Mouse (Mus musculus) bone marrow macrophage, adult 2 months (primary cell): Measurements from ENCODE around the gene Antxr2. TPM values are rescaled to one million over a fixed set of nuclear protein-coding genes. Genes with fewer than 3 reads are reported as not detected.

ENCODE experiments used
- H3K27ac ChIP-seq: 2 replicates; pipeline ENCODE4 v1.5.1; 2012; ENCODE audit warnings: low read depth, low read length; ENCODE audit not compliant: insufficient read depth
- H3K4me1 ChIP-seq: 2 replicates; pipeline ENCODE4 v1.6.1; 2012; ENCODE audit warnings: low read length; ENCODE audit not compliant: control insufficient read depth, insufficient read depth
- H3K4me3 ChIP-seq: 2 replicates; pipeline ENCODE4 v1.5.1; 2012; ENCODE audit warnings: mild to moderate bottlenecking, low read length, moderate library complexity; ENCODE audit not compliant: insufficient read depth
- CTCF ChIP-seq: IDR thresholded peaks from 2 replicates; pipeline ENCODE4 v1.5.1; 2012; ENCODE audit warnings: low read depth, mild to moderate bottlenecking, low read length, moderate library complexity
- POLR2A ChIP-seq: IDR thresholded peaks from 2 replicates; pipeline ENCODE4 v1.6.1; 2012; ENCODE audit warnings: mild to moderate bottlenecking, low read depth, low read length, borderline replicate concordance
- polyA plus RNA-seq: library from polyadenylated mRNA; stranded (reverse); fragments of >200 nt; gene quantifications from 2 replicates; pipeline ENCODE4 v1.2.4, GENCODE M21; 2012; ENCODE audit not compliant: missing spikeins, insufficient read depth, insufficient read length

Antxr2 gene
- polyA plus RNA-seq, 1 experiment, result 42.0 TPM

DNA sequence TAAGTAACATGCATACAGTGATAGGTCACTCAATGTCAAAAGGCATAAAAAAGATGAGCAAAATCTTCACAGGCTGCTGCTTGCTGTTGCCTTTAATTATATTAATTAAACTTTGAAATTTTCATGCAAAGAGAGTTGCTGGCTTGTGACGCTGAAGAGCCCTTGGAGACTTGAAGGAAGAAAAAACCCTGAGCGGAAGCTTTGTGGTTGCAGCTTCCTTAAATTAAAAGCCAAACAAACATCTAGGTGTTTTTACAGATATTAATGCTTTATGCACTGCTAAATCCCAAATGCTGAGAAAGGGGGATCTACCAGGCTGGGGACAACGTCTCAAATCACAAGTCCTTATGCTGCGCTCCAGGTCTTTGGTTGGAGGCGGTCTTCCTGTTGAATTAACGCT, 145.4 kb downstream of the Antxr2 start:
- no peak overlapping the region for H3K27ac ChIP-seq
- no peak overlapping the region for H3K4me3 ChIP-seq
- TF ChIP-seq POLR2A, result no peak
- peaks cover 6% of the 10 kb centered on the region for H3K4me1 ChIP-seq

DNA sequence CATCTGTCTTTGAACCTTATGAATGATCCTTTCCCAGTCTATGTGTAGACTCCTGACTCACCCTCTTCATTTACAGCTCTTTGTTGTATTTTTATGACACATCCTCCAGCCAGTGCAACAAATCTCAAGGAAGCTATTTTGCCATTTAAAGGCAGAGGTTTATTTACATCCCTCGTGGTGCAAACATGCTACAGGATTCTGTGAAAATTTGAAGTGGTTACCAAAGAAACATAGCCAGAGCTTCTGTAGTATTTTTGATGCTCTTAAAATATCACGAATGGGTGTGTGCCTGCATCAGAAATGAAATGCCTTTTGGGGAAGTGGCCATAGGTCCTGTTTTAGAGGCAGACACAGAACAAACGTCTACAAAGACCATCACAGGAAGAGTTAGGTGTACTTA, 146.7 kb downstream of the Antxr2 start:
- Histone ChIP-seq H3K4me3 (no peak overlapping the region), H3K27ac (no peak overlapping the region), H3K4me1 (peaks cover 12% of the 10 kb centered on the region)
- no peak for TF ChIP-seq POLR2A
- TF ChIP-seq CTCF, result no peak

DNA sequence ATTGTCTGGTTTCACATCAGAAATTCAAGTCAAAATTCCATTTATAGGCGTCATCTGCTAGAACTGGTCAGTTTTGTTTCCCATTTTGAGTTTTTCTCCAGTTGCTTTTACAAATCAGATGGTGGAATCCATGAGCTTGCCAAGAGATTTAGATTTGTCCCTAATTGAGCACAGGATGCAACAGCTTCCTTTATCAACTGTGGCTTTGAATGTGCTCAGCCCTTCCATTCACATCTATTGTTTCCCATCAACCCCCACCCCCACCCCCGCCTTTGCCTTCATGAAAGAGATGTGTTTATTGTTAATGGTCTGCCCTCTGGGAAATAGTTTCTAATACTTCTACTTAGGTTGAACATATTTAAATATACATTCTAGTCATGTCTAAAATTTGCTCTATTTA, 149.4 kb downstream of the Antxr2 start:
- H3K4me1 ChIP-seq, result peaks cover 12% of the 10 kb centered on the region
- TF ChIP-seq POLR2A (no peak), CTCF (no peak)
- no peak overlapping the region for H3K4me3 ChIP-seq
- no peak overlapping the region for H3K27ac ChIP-seq

DNA sequence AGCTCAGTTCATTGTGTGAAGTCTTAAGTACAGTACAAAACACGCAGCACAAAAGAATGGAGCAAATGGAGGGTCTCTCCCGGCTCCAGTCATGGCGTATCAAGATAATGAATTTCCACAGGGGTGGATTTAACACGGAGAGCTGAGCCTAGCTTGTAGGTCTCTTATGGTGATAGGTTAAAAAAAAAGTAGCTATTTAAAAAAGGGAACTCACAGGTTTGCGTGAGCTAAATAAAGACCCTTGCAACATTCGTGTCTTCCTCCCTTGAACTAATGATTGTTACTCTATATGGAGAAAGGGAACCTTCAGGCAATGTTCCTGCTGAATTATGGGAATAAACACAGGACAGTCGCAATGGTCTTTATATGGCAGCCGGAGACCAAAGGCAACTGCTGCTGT, 150.7 kb downstream of the Antxr2 start:
- H3K4me1 ChIP-seq, result peaks cover 12% of the 10 kb centered on the region
- no peak overlapping the region for H3K27ac ChIP-seq
- H3K4me3 ChIP-seq, result no peak overlapping the region
- TF ChIP-seq POLR2A, result no peak
- no peak for TF ChIP-seq CTCF

DNA sequence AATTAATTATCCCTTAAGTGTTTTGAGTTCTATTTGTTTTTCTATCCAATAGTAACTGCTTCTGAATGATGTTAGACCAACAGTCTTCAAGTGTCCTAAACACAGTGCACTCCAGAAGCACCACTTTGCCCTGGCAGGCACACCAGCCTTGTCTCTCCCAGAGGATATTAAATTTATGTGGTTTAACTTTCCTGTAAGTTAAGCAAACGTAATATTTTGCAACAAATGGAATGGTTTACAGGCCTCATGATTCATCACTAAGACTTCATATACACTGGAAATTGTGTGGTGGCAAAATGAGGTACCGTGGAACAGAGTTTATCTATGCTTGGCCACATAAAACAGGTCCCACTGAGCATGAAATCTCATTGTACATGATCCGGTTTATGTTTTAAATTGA, 152.0 kb downstream of the Antxr2 start:
- TF ChIP-seq POLR2A (no peak), CTCF (no peak)

DNA sequence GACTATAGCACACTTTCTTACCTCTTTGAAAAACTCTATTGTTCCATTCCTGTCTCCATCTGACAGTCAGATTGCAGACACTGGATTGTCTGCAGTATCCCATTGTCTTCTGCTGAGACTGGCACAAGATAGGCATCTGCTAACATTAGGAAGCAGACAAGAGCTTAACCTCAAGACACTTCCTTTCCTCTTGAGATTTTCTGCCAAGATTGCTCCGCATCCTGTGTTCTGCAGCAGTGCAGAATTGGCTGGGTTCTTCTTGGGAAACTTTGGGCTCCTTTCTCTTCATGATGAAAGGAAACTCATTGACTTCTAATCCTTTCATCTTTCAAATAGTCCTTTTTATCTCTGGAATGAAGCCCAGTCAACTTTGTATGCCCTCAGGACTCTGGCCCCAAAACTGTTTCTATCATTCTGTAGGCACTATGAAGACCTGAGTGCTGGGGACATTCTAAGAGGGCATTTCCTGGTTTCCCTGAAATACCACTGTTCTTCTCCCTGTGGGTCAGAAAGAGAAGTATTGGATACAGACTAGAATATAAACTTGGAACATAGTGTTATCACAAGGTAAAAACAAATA, 152.5 kb downstream of the Antxr2 start:
- TF ChIP-seq POLR2A, result no peak
- no peak for TF ChIP-seq CTCF
- Histone ChIP-seq H3K27ac (no peak overlapping the region), H3K4me1 (peaks cover 12% of the 10 kb centered on the region), H3K4me3 (no peak overlapping the region)

More for the DNA sequence above, 152.0 kb downstream of the Antxr2 start:
- no peak overlapping the region for H3K4me3 ChIP-seq
- H3K27ac ChIP-seq, result no peak overlapping the region
- peaks cover 12% of the 10 kb centered on the region for H3K4me1 ChIP-seq

DNA sequence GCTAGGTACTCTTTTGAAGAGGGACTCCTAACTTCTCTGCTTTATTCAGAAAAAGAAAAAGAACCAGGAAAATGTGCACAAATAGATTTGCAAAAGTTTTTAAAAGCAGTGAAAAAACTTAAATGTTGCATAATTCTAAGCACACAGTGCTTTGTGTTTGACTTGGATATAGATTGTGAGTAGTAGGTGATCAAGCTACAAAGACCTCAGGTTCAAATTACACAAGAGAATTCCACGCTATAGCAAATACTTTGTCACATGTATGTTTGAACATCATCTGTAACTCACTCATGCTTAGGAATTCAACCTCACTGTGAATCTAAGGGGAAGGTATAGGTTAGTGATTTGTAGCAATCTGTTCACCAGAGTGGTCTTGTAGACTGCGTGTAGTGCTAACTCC, 153.9 kb downstream of the Antxr2 start:
- no peak overlapping the region for H3K27ac ChIP-seq
- no peak overlapping the region for H3K4me3 ChIP-seq
- no peak for TF ChIP-seq POLR2A
- TF ChIP-seq CTCF, result no peak
- peaks cover 12% of the 10 kb centered on the region for H3K4me1 ChIP-seq

DNA sequence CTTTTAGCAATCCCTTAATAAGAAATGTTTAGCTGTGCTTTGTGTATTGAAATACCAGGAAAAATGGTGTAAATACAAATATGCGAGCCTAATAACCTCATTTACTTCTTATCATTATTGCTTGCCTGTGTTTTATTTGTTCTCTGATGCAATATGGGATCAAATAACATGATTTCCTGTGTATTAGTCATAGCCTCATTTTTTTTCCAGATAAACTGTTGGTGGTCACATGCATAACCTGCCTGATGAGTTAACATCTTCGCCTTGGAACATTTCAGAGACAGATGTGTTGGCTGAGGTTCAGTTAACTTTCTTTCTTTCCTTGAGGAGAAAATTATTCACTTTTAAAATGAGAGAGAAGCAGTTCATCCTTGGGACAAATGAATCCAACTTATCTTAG, 162.9 kb downstream of the Antxr2 start:
- H3K4me1 ChIP-seq, result no peaks in the 10 kb centered on the region
- H3K27ac ChIP-seq, result no peak overlapping the region
- no peak for TF ChIP-seq POLR2A
- no peak for TF ChIP-seq CTCF
- no peak overlapping the region for H3K4me3 ChIP-seq

DNA sequence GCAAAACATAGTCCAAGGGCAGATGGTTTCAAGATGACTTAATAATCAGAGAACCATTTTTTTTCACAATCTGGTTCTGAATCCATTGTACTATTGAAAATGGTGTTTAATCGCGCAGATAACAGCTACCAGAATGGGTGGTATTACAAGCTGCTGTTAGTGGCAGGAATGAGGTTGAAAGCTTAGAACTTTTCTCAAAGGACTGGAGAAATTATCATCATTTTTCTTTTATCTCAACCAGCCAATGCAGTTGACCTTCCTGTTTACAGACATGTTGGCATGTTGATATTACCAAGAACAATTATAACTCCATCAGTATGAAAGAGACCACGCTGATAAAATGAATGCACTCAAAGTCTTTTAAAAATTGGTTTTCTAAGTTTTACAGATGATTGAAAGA, 163.9 kb downstream of the Antxr2 start:
- Histone ChIP-seq H3K4me3 (no peak overlapping the region), H3K27ac (no peak overlapping the region), H3K4me1 (no peaks in the 10 kb centered on the region)
- TF ChIP-seq CTCF (no peak), POLR2A (no peak)

DNA sequence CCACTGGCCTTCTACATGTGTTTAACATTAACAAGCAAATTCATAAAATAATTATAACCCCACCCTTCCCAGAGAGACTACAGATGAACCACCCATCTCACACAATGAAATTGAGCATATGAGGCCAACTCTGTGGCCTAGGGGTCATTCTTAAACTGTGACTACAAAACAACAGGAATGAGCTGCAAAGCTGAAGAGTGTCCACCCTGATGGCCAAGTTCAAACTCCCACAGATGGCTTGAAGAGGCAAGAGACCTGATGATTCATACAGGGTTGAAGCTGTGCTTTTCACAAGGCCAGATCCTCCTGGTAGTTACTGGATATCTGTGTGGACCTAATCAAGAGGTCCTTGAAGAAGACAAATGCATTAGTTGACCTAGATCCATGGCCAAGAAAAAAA, 173.7 kb downstream of the Antxr2 start:
- Histone ChIP-seq H3K4me1 (no peaks in the 10 kb centered on the region), H3K27ac (no peak overlapping the region), H3K4me3 (no peak overlapping the region)
- TF ChIP-seq POLR2A, result no peak
- no peak for TF ChIP-seq CTCF
